Mouse (Mus musculus): ENCODE results near the gene Gm12166.

GRCm38 (mm10) chr11:46058011-46058410 lies 5.9 kb upstream of the Gm12166 start:
- TF ChIP-seq POLR2A (IDR thresholded peaks at IDR 0.05; ENCODE audit: insufficient read depth, low read depth, low read length) (no peak), CTCF (IDR thresholded peaks at IDR 0.05) (no peak)

Measured in heart, adult 2 months (tissue).